In the genomic region with DNA sequence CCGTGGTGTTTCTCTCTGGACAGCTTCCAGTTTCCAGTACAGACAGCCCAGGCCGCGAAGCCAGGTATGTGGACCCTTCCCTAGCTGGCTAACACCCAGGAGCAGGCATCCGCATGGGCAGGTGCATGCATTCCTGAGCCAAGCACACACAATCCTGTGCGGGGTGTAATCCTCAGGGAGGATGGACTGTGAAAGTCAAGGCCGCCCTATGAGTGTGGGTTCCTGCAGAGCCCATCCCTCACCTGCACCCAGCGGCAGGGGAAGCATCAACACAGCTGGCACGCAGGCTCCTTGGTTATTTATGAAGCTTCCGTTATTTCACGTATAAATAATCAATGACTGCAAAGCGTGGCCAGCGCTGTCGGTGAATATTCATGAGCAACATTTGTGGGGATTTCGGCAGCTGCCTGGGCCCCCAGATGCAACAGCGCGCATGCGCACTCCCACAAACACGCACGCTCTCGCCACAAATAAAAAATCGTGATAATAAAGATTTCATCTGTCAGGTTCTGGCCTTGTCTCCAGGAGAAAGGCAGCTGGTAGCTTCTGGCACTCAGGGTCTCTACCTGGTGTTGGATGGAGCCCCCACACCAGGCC, we compare ENCODE assay signal across 15 mouse cellular contexts. TPM values are rescaled to one million over a fixed set of nuclear protein-coding genes. Genes with fewer than 3 reads are reported as not detected.
DNase-seq lines count a peak whose midpoint lies in the region; ATAC-seq and TF ChIP-seq lines count a peak whose summit lies in the region.
"Had no signal": no experiment of that assay in that cellular context is flagged by ENCODE, and none has a peak within 500 bp of the region (broad histone marks: within the 10 kb centered on the region; RNA-seq: fewer than 3 reads in every experiment).

No protein-coding gene starts in this region.

- no peak for ATAC-seq in forebrain, embryonic 12.5 days (ENCODE audit: low FRiP score)
- peak; percentile 51; the same call in 1 of the 2 replicates for ATAC-seq in hindbrain, embryonic 15.5 days (ENCODE audit: low FRiP score, low read depth)
- peak; percentile 81 for ATAC-seq in midbrain, embryonic 16.5 days
- ATAC-seq in activated CD4-positive, CD25-positive, alpha-beta regulatory T cell, adult 4 months, result no peak
- no peak for ATAC-seq in kidney, embryonic 14.5 days (ENCODE audit: low FRiP score, low TSS enrichment)
- ATAC-seq: Patski had no signal

- no peak for TF ChIP-seq POLR2A in brain, embryonic 14.5 days (IDR thresholded peaks at IDR 0.05; ENCODE audit: borderline replicate concordance, extremely low read depth, insufficient read depth, insufficient read length, poor library complexity, severe bottlenecking)

- H3K4me1 ChIP-seq in forebrain, embryonic 10.5 days, result peaks cover 40% of the 10 kb centered on the region
- H3K4me1 ChIP-seq in forebrain, embryonic 12.5 days, result peaks cover 26% of the 10 kb centered on the region
- H3K4me1 ChIP-seq in hindbrain, embryonic 15.5 days (replicated peaks), result peaks cover 32% of the 10 kb centered on the region
- peaks cover 18% of the 10 kb centered on the region for H3K4me1 ChIP-seq in midbrain, embryonic 16.5 days (ENCODE audit: control insufficient read depth, insufficient read depth, low read length)
- H3K4me1 ChIP-seq in kidney, embryonic 14.5 days (ENCODE audit: control insufficient read depth, insufficient read depth, low read length), result no peaks in the 10 kb centered on the region
- H3K4me1 ChIP-seq: lung, embryonic 15.5 days had no signal

- no peak overlapping the region for H3K4me3 ChIP-seq in forebrain, embryonic 10.5 days
- H3K4me3 ChIP-seq in forebrain, embryonic 12.5 days (replicated peaks), result no peak overlapping the region
- H3K4me3 ChIP-seq in hindbrain, embryonic 15.5 days, result no peak overlapping the region
- H3K4me3 ChIP-seq in midbrain, embryonic 16.5 days (ENCODE audit: low read depth, low read length), result no peak overlapping the region
- no peak overlapping the region for H3K4me3 ChIP-seq in kidney, embryonic 14.5 days (ENCODE audit: low read length)
- H3K4me3 ChIP-seq: lung, embryonic 15.5 days had no signal

- H3K27ac ChIP-seq in forebrain, embryonic 10.5 days, result peak overlapping the region; percentile 52; the same call in 1 of the 2 replicates
- no peak overlapping the region for H3K27ac ChIP-seq in forebrain, embryonic 12.5 days
- H3K27ac ChIP-seq in hindbrain, embryonic 15.5 days (replicated peaks), result peak overlapping the region; percentile 80
- peak overlapping the region; percentile 72 for H3K27ac ChIP-seq in midbrain, embryonic 16.5 days (ENCODE audit: low read length)
- no peak overlapping the region for H3K27ac ChIP-seq in kidney, embryonic 14.5 days (ENCODE audit: low read depth, low read length)
- H3K27ac ChIP-seq: lung, embryonic 15.5 days had no signal

- no peaks in the 10 kb centered on the region for H3K27me3 ChIP-seq in forebrain, embryonic 10.5 days (ENCODE audit: poor library complexity, severe bottlenecking)
- peaks cover 14% of the 10 kb centered on the region; the same call in 1 of the 2 replicates for H3K27me3 ChIP-seq in forebrain, embryonic 12.5 days
- no peaks in the 10 kb centered on the region for H3K27me3 ChIP-seq in hindbrain, embryonic 15.5 days
- H3K27me3 ChIP-seq in midbrain, embryonic 16.5 days (ENCODE audit: control insufficient read depth, insufficient read depth, low read depth, low read length), result no peaks in the 10 kb centered on the region
- peaks cover 3% of the 10 kb centered on the region; the same call in 1 of the 2 replicates for H3K27me3 ChIP-seq in kidney, embryonic 14.5 days (ENCODE audit: control insufficient read depth, insufficient read depth, low read length)
- H3K27me3 ChIP-seq: lung, embryonic 15.5 days; Patski had no signal

- no peaks in the 10 kb centered on the region; the same call in 1 of the 2 replicates for H3K9me3 ChIP-seq in forebrain, embryonic 10.5 days
- 0 out of 2 replicates have a peak, but pooled peaks cover 3% of the 10 kb centered on the region for H3K9me3 ChIP-seq in forebrain, embryonic 12.5 days
- no peaks in the 10 kb centered on the region for H3K9me3 ChIP-seq in hindbrain, embryonic 15.5 days
- H3K9me3 ChIP-seq in midbrain, embryonic 16.5 days (replicated peaks; ENCODE audit: control insufficient read depth, low read length, poor library complexity, severe bottlenecking), result no peaks in the 10 kb centered on the region
- H3K9me3 ChIP-seq in kidney, embryonic 14.5 days (ENCODE audit: control insufficient read depth, low read length), result no peaks in the 10 kb centered on the region
- H3K9me3 ChIP-seq: lung, embryonic 15.5 days had no signal

- no peak overlapping the region; the same call in 1 of the 2 replicates for H3K4me2 ChIP-seq in forebrain, embryonic 12.5 days
- H3K4me2 ChIP-seq in hindbrain, embryonic 15.5 days, result peak overlapping the region; percentile 47
- peak overlapping the region; percentile 34 for H3K4me2 ChIP-seq in midbrain, embryonic 16.5 days (ENCODE audit: low read length)
- H3K4me2 ChIP-seq in kidney, embryonic 14.5 days (replicated peaks; ENCODE audit: low read depth, low read length), result no peak overlapping the region
- H3K4me2 ChIP-seq: lung, embryonic 15.5 days had no signal

- TF ChIP-seq CTCF in brain, embryonic 14.5 days (IDR thresholded peaks at IDR 0.05; ENCODE audit: borderline replicate concordance, extremely low read depth, insufficient read depth, insufficient read length), result no peak

- H3K9ac ChIP-seq in forebrain, embryonic 12.5 days, result no peak overlapping the region
- H3K9ac ChIP-seq in hindbrain, embryonic 15.5 days, result peak overlapping the region; percentile 31
- peak overlapping the region; percentile 55 for H3K9ac ChIP-seq in midbrain, embryonic 16.5 days (ENCODE audit: low read depth, low read length)
- no peak overlapping the region for H3K9ac ChIP-seq in kidney, embryonic 14.5 days (ENCODE audit: low read depth, low read length)
- H3K9ac ChIP-seq: lung, embryonic 15.5 days had no signal

- H3K36me3 ChIP-seq in forebrain, embryonic 10.5 days (replicated peaks), result no peaks in the 10 kb centered on the region
- no peaks in the 10 kb centered on the region for H3K36me3 ChIP-seq in forebrain, embryonic 12.5 days (replicated peaks)
- H3K36me3 ChIP-seq in hindbrain, embryonic 15.5 days, result no peaks in the 10 kb centered on the region
- no peaks in the 10 kb centered on the region for H3K36me3 ChIP-seq in midbrain, embryonic 16.5 days (ENCODE audit: control insufficient read depth, insufficient read depth, low read length)
- no peaks in the 10 kb centered on the region for H3K36me3 ChIP-seq in kidney, embryonic 14.5 days (ENCODE audit: control insufficient read depth, insufficient read depth, low read length)
- H3K36me3 ChIP-seq: lung, embryonic 15.5 days had no signal

- no peak for DNase-seq in forebrain, embryonic 10.5 days (ENCODE audit: extremely low spot score, low spot score)
- DNase-seq in brain, embryonic 14.5 days (ENCODE audit: low read depth), result peak; percentile 76
- no peak for DNase-seq in adrenal gland, postnatal 4 days (ENCODE audit: low spot score in 2 of 2)
- DNase-seq: adrenal gland, adult 2 months; cerebellum, postnatal 25 days; kidney, adult 9 months; liver; thymus, postnatal 4 days had no signal

- 80% methylated on average over 21 of the region's 21 CpGs for WGBS in forebrain, embryonic 10.5 days
- WGBS in forebrain, embryonic 12.5 days, result 68% methylated on average over 21 of the region's 21 CpGs
- 29% methylated on average over 21 of the region's 21 CpGs for WGBS in hindbrain, embryonic 15.5 days
- 45% methylated on average over 21 of the region's 21 CpGs for WGBS in midbrain, embryonic 16.5 days
- 78% methylated on average over 21 of the region's 21 CpGs for WGBS in kidney, embryonic 14.5 days

RNA-seq across cellular contexts. Expression of gene Ubiad1, which starts 52.8 kb away (rescaled TPM):
- polyA plus RNA-seq in forebrain, embryonic 10.5 days (2016; fragmentation: Nextera tagmentation; extraction: Ambion mirVana), result 27.1 and 27.3 TPM in 2 replicates
- 19.1 and 20.8 TPM in 2 replicates for polyA plus RNA-seq in forebrain, embryonic 12.5 days (2016; fragmentation: Nextera tagmentation; extraction: Ambion mirVana)
- polyA plus RNA-seq in brain, embryonic 14.5 days (2012; rRNA removed), result 15.8 and 16.7 TPM in 2 replicates
- polyA plus RNA-seq in hindbrain, embryonic 15.5 days (2015; fragmentation: Nextera tagmentation; extraction: Ambion mirVana), result 18.4 and 20.2 TPM in 2 replicates
- 19.8 and 20.5 TPM in 2 replicates for polyA plus RNA-seq in midbrain, embryonic 16.5 days (2015; fragmentation: Nextera tagmentation; extraction: Ambion mirVana)
- polyA plus RNA-seq in activated CD4-positive, CD25-positive, alpha-beta regulatory T cell, adult 4 months (2017; shearing (Covaris generic)), result 1 to 10 TPM; 7.4 to 8.4 TPM
- polyA plus RNA-seq in kidney, embryonic 14.5 days (2014; fragmentation: Nextera tagmentation; extraction: Ambion mirVana), result 13.4 and 18.6 TPM in 2 replicates
- 10 to 100 TPM; 18.2 to 19.6 TPM for total RNA-seq in adrenal gland, postnatal 4 days (2021)

RNA-seq across cellular contexts. Expression of gene Mtor, which starts 56.6 kb away (rescaled TPM):
- 23.3 and 27.0 TPM in 2 replicates for polyA plus RNA-seq in forebrain, embryonic 10.5 days (2016; fragmentation: Nextera tagmentation; extraction: Ambion mirVana)
- polyA plus RNA-seq in forebrain, embryonic 12.5 days (2016; fragmentation: Nextera tagmentation; extraction: Ambion mirVana), result 31.2 and 35.1 TPM in 2 replicates
- 27.0 and 41.1 TPM in 2 replicates for polyA plus RNA-seq in brain, embryonic 14.5 days (2012; rRNA removed)
- 22.7 and 22.8 TPM in 2 replicates for polyA plus RNA-seq in hindbrain, embryonic 15.5 days (2015; fragmentation: Nextera tagmentation; extraction: Ambion mirVana)
- 23.0 and 24.4 TPM in 2 replicates for polyA plus RNA-seq in midbrain, embryonic 16.5 days (2015; fragmentation: Nextera tagmentation; extraction: Ambion mirVana)
- 10 to 100 TPM; 11.3 to 11.5 TPM for polyA plus RNA-seq in activated CD4-positive, CD25-positive, alpha-beta regulatory T cell, adult 4 months (2017; shearing (Covaris generic))
- polyA plus RNA-seq in kidney, embryonic 14.5 days (2014; fragmentation: Nextera tagmentation; extraction: Ambion mirVana), result 22.2 and 27.2 TPM in 2 replicates
- 10 to 100 TPM; 66.3 to 67.1 TPM for total RNA-seq in adrenal gland, postnatal 4 days (2021)

Comparison
In these comparisons a context has a peak if more than half of its experiments do, and no peak if none do; other contexts are left out.
1. H3K27ac ChIP-seq: peak in forebrain, embryonic 10.5 days (single experiment), hindbrain, embryonic 15.5 days (single experiment) and midbrain, embryonic 16.5 days (single experiment); none in forebrain, embryonic 12.5 days (single experiment) and kidney, embryonic 14.5 days (single experiment).
2. ATAC-seq: peak in hindbrain, embryonic 15.5 days (single experiment) and midbrain, embryonic 16.5 days (single experiment); none in forebrain, embryonic 12.5 days (single experiment), activated CD4-positive, CD25-positive, alpha-beta regulatory T cell, adult 4 months (single experiment) and kidney, embryonic 14.5 days (single experiment).
3. H3K4me2 ChIP-seq: peak in hindbrain, embryonic 15.5 days (single experiment) and midbrain, embryonic 16.5 days (single experiment); none in forebrain, embryonic 12.5 days (single experiment) and kidney, embryonic 14.5 days (single experiment).
4. H3K9ac ChIP-seq: peak in hindbrain, embryonic 15.5 days (single experiment) and midbrain, embryonic 16.5 days (single experiment); none in forebrain, embryonic 12.5 days (single experiment) and kidney, embryonic 14.5 days (single experiment).